17 mouse cellular contexts compared by ENCODE assay signal in the genomic region with DNA sequence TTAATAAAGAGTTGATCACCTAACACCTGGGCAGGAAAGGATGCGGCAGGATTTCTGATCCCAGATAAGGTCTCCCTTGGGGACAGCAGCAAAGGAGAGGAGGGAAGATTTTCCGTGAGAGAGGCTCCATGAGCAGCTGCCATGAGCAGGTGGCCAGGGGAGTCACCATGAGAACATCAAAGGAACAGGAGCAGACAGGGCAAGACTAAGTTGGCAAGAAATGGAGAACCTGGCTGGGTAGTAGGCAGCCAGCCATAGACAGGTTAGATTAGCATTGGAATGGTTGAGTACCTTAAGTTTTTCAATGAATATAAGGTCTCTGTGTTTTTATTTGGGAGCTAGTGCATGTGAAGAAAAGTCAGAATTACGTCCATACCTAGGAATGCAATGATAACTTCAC.
"Had no signal": no experiment of that assay in that cellular context is flagged by ENCODE, and none has a peak within 500 bp of the region (broad histone marks: within the 10 kb centered on the region; RNA-seq: fewer than 3 reads in every experiment).

No protein-coding gene starts in this region.

- DNase-seq: liver, postnatal 0 days; lung, adult 2 months; lung, postnatal 14 days; lung, postnatal 36 days; right cerebral cortex, postnatal 14 days; thymus, adult 2 months; thymus, postnatal 25 days; thymus, postnatal 4 days had no signal

- H3K9me3 ChIP-seq: lung, embryonic 15.5 days; megakaryocyte, embryonic 14.5 days; midbrain, embryonic 13.5 days; midbrain, embryonic 15.5 days; neural tube, embryonic 12.5 days; stomach, embryonic 15.5 days had no signal

- ATAC-seq: liver, postnatal 0 days; midbrain, embryonic 13.5 days; midbrain, embryonic 15.5 days had no signal

- H3K9ac ChIP-seq: liver, postnatal 0 days; lung, embryonic 15.5 days; midbrain, embryonic 13.5 days; midbrain, embryonic 15.5 days; neural tube, embryonic 12.5 days; stomach, embryonic 15.5 days had no signal

- H3K36me3 ChIP-seq: lung, embryonic 15.5 days; midbrain, embryonic 13.5 days; midbrain, embryonic 15.5 days; neural tube, embryonic 12.5 days; stomach, embryonic 15.5 days had no signal

- H3K4me1 ChIP-seq: megakaryocyte, embryonic 14.5 days; midbrain, embryonic 13.5 days; midbrain, embryonic 15.5 days; neural tube, embryonic 12.5 days; stomach, embryonic 15.5 days had no signal

- H3K4me3 ChIP-seq: lung, embryonic 15.5 days; megakaryocyte, embryonic 14.5 days; midbrain, embryonic 13.5 days; midbrain, embryonic 15.5 days; neural tube, embryonic 12.5 days; stomach, embryonic 15.5 days had no signal

- H3K4me2 ChIP-seq: lung, embryonic 15.5 days; midbrain, embryonic 11.5 days; midbrain, embryonic 13.5 days; midbrain, embryonic 15.5 days; neural tube, embryonic 12.5 days; stomach, embryonic 15.5 days had no signal

- H3K27me3 ChIP-seq: megakaryocyte, embryonic 14.5 days; midbrain, embryonic 13.5 days; midbrain, embryonic 15.5 days; neural tube, embryonic 12.5 days; stomach, embryonic 15.5 days had no signal

- H3K27ac ChIP-seq: lung, embryonic 15.5 days; macrophage; midbrain, embryonic 13.5 days; midbrain, embryonic 15.5 days; neural tube, embryonic 12.5 days; stomach, embryonic 15.5 days; stomach, postnatal 0 days had no signal
